Mouse (Mus musculus): ENCODE results near the gene Map4. TPM values are rescaled to one million over a fixed set of nuclear protein-coding genes. Genes with fewer than 3 reads are reported as not detected.
A peak's percentile ranks its signal among the peaks of the same experiment; 100 is the strongest.
"Not testable (repeated sequence)": the region's sequence is repeated elsewhere in the genome, so short reads cannot be mapped to it uniquely, and the experiment has no call there.

Map4 gene
- polyA plus RNA-seq, 1 experiment: 103 TPM

DNA sequence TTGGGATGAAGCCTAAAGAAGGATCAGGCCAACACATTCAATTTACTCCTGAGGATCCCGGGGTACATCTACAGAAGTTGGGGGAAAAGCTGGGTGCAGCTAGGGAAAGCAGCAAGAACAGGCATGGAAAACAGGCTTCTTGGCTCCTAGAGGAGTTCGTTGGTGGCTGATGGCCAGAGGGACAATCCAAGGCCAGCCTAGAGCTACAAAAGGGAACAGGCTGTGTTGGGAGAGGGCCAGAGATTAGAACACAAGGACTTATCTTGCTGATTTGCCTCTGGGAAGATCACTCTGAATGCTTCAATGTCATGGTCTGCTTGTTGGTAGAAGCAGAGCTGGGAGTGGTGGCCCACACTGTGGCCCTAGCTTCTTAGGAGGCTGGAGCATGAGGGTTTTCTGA lies 13.3 kb upstream of the Map4 start:
- DNase-seq (ENCODE audit: low read depth): no peak

DNA sequence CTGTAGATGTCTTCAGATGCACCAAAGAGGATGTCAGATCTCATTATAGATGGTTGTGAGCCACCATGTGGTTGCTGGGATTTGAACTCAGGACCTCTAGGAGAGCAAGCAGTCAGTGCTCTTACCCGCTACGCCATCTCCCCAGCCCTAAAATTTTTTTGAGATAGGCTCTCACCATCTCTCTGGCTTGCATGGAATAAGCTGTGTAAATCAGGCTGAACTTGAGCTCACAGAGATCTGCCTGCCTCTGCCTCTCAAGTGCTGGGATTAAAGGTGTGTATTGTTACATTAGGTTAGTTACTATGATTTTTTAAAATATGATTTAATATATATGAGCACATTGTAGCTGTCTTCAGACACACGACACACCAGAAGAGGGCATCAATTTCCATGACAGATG lies 2.1 kb upstream of the Map4 start:
- DNase-seq (ENCODE audit: low read depth): no peak

DNA sequence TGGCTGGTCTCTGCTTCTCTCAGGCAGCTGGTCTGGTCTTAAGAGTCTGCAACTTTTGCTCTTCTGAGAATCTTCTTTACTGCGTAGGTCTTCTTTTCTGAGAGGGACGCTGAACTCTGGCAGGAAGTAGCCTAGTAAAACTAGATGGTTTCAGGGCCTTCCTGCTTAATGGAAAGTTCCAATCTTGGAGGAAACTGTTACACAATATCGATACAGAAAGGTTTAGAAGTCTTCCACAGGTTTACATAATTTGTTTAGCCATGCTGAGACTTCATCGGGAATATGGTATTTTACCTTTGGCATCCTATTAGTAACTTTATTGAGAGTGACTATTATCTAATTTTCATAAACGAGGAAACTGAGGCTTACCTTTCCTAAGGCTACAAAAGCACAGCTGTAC lies 1.2 kb upstream of the Map4 start:
- no peak for DNase-seq (ENCODE audit: low read depth)

DNA sequence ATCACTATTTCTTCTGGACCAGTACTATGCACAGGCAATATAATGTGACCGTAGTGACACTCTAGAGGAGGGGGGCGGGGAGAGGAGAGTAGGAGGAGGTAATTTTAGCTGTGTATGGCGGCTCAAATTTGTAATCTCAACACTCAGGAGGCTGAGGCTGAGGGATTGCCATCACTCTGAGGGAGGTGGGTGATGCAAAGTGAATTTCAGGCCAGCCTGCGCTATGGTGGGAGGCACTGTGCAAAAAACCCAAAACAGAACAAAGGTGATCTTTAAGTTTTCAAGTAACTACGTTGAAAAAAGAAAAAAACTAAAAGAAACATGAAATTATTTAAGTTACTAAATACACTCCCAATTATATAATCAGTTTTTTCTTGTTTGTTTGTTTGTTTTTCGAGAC lies 508 bp upstream of the Map4 start:
- DNase-seq (ENCODE audit: low read depth): no peak

DNA sequence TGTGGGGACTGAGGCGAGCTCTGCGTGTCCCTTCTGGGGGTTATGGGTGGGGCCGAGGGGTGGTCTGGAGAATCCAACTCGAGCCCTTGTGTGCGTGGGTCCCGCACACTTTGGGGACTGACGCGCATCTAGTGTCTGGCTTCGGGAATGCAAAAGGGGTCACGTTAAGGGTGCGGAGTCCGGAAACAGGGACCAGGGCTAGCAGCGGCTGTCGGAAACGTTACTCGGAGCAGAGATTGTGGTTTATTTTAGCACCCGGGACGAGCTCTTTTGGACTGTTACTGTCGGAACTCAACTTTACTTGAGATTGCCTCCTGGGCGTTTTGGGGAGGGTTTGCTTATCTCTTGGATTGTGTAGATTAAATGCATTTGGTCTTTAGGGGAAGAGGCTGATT lies 1.1 kb downstream of the Map4 start:
- no peak for DNase-seq (ENCODE audit: low read depth)

DNA sequence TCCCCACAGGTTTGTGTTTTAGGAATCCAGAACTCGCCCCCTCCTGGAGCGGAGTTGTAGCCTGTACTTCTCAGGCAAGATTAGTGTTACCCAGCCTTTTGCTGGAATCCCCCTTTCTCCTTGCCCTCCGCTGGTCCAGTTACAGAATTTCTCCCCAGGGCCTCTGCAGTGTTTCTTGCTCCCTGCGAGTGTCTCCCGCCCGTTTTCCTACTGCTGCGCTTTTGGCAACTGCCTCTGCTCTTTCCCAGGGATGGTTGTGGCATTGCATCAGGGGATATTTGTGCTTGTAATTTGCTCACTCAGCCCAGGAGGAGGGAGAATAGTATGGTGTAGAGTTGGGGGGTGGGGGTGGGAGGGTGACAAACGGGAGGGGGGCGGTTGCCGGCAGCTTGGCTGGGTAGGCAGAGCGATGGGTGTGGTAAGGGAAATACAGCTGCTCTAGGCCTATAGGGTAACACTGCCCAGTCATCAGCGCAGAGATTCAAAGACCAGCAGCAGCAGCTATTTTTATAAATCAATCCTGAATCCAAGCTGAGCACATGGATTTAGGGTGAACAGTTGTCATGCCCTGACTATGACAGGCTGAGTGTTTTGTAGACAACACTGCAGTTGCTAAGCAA lies 1.6 kb downstream of the Map4 start:
- DNase-seq (ENCODE audit: low read depth): no peak

DNA sequence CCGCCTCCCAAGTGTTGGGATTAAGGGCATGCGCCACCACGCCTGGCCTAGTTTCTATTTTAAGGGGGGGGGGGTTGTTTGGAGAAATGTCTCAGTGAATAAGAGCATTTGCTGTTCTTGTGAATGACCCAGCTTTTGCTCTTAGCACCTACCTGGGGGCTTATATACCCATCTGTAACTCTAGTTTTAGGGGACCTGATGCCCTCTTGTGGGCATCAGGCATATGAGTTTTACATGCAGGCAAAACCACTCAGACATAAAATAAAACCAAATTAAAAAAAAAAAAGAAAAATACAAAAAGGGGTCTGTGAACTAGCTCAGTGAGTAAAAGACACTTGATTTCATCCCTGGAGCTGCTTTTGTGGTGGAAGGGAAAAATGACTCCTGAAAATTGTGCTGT lies 8.1 kb downstream of the Map4 start:
- no peak for DNase-seq (ENCODE audit: low read depth)

DNA sequence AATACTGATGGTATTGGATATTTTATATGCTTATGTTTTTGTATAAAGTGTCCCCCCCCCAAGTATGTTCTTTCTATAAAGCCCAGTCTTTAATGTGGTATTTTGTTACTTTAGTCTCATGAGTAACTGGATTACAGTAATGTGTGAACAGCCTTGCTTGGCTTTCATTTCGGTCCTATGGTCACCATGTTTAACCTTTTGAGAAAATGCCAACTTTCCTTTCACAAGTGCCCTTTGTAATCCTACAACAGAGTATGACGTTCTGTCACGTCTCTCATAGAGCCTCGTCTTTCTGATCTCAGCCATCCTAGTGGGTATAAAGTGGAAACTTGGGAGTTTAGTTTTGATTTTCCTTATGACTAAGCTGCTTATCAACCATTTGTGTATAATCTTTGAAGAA lies 11.5 kb downstream of the Map4 start:
- DNase-seq (ENCODE audit: low read depth): no peak

DNA sequence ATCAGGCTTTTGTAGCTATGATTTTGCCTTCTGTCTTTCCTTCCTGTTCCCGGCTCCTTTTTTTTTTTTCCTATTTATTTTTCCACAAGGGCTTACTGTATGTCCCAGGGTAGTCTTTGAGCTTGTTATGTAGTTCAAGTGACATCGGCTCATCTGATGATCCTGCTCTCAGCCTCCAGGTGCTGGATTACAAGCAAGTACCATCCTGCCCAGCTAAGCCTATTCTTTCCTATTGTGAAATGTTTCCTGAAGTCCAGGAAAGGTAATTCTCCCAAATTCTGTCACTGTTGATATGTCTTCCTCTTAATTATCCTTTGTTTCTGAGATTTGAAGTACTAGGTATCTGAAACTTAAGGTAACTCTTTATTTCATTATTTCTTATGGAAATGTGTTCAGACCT lies 13.5 kb downstream of the Map4 start:
- peak; percentile 77 for DNase-seq (ENCODE audit: low read depth)

DNA sequence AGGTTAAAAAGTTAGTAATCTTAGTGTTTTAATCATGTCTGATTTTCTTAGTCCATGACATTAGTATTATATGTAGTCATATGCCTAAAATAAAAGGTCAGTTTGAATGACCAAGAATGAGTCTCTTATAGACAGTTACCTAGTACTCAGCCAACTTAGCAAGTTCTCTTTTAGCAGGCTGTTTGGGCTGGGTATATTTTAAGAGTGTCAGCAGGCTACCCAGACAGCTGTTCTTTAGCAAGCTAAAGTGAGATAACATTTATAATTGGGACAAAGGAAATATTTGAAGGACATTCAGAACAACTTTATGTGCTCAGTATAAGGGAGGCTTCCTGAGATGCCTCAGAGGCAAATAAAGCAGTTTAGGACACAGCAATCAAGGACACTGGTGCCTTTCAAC lies 17.3 kb downstream of the Map4 start:
- DNase-seq (ENCODE audit: low read depth): no peak

DNA sequence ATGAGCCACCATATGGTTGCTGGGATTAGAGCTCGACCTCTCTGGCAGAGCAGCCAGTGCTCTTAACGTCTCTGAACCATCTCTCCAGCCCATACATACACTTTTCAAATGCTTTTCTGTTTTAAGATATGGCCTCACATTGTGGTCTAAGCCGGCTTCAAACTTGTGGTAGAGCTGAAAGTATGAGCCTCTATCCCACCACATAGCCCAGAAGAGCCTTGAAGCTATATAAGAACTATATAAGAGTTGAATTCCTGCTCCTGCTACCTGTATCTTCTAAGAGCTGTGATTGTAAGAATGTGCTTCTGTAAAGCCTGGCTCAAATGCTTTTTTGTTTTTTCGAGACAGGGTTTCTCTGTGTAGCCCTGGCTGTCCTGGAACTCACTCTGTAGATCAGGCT lies 18.5 kb downstream of the Map4 start:
- no peak for DNase-seq (ENCODE audit: low read depth)

DNA sequence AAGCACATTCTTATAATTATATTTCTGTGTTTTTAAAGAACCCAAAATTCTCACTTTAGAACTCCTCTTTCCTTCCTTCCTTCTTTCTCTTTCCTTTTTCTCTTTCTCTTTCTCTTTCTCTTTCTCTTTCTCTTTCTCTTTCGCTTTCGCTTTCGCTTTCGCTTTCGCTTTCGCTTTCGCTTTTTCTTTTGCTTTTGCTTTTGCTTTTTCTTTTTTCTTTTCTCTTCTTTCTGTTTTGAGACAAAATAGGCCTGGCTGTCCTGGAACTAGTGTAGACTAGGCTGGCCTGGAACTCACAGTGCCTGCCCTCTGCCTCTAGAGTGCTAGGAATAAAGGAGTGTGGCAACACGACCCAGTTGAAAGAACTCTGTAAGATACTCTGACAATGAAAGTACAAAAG lies 22.3 kb downstream of the Map4 start:
- no peak for DNase-seq (ENCODE audit: low read depth)

DNA sequence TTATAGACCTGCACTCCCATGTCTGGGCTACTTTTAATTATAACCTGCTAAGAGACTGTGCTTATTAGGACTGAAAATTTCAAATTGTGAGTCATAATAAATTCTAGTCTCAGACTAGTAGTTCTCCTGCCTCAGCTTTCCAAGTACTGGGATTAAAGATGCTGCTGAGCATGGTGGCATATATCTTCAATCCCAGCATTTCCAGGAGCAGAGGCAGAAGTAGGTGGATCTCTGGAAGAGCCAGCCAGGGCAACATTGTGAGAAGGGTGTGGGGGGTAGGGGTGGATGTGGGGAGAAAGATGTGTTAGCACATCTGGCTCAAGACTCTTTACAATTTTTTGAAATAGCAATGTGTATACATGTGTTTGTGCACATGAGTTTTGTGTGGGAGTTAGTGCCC lies 23.4 kb downstream of the Map4 start:
- no peak for DNase-seq (ENCODE audit: low read depth)

DNA sequence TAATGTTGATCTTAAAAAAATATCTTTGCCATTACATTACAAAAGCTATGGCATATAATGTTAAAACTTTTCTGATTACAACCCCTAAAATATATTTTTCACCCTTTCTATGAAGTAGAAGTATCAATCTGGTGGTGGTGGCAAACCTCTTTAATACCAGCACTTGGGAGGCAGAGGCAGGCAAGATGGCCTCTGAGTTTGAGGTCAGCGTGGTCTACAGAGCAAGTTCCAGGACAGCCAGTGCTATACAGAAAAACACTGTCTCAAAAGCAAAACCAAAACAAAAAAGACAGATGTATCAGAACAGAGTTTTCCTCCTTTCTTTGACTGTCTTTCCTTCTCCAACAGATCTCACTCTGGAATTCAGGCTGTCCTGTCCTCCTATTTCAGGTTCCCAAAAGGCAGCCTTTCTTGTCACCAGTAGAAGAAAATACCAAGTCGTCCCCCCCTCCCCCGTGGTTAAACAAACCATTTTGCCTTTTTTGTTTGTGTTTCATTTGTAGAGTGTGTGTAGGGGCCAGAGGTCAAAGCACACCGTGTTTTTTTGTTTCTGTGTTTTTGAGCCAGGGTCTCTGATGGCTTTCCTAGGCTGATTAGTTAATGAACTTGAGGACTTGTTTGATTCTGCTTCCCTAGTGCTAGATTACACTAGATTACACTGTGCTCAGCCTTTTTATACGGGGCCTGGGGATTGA lies 28.3 kb downstream of the Map4 start:
- no peak for DNase-seq (ENCODE audit: low read depth)

DNA sequence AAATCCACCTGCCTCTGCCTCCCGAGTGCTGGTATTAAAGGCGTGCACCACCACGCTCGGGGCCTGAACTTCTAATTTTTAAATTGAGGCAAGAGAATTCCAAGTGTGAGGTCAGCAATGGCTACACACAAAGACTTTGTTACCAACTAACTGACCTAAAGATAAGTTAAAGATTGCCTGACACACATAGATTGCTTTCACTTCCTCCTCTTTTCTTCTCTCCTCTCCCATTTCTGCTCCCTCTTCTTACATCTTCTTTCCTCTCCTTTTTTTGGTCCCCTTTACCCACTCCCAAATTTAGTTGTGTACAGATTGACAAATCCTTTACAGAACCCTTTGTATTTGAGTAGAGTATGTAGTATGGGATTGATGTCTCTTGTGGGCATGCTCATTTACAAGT lies 29.3 kb downstream of the Map4 start:
- DNase-seq (ENCODE audit: low read depth): no peak

DNA sequence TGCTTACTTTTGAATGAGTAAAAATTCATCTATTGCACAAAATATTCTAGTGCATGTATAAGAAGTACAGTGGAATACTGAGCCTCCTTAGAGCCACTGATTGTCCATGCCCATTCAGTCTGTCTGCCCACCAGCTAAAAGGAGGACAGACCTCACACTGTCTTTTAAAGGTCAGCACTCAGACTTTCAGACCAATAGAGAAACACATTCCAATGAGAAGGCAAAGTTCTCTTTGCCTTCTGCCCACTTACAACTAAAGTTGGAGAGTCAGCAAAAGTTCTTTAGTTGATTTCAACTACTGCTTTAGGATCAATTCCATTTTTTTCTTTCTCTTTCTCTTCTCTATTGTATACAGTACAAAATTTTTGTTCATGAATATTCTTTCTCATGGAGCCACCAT lies 33.5 kb downstream of the Map4 start:
- DNase-seq (ENCODE audit: low read depth): no peak

DNA sequence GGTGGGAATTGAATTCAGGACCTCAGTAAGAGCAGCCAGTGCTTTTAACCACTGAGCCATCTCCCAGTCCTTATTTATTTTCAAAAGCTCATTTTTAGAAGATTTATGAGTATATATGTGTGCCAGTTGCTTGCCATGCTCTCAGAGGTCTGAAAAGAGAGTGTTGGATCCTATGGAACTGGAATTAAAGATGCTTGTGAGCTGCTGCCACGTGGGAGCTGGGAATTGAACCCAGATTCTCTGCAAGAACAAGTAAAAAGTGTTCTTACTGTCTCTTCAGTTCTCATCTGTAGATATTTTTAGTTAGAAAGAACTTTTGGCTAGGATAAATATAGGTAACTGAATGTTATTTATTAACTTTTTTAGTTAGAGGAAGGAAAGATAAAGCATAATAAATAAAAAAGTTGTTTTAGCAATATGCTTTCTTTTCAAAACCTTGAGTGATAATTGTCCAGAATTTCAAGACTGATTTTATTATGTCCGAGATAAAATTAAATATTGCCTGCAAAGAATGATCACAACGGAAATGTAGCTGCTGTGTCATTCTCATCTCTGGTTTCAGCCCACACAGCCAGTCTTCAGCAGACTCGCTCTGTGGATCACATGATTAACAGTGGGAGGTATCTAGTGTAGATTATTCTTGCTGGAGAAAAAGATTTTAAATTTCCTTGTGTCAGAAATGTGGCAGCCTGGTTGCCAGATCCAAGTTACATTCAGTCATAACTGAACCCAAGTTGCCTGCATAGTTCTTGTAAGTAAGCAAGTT lies 37.3 kb downstream of the Map4 start:
- no peak for DNase-seq (ENCODE audit: low read depth)

DNA sequence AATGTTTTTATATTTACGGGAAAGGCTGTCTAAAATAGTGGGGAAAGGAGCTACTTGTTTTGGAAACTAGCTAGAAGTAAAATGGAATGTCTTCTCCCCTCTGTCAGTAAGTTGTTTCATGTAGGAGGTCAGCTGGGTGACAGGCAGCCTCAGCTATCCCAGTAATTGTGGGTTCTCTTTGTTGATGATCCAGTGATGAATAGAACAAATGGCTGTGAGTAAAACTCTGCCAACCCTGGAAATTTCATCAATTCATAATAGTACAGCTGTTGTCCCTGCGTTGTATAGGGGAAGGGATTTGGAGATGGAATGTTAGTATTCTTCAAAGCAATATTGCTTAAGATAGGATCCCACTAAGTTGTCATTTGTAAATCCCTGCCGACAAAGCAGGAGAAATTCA lies 37.9 kb downstream of the Map4 start:
- DNase-seq (ENCODE audit: low read depth): no peak

DNA sequence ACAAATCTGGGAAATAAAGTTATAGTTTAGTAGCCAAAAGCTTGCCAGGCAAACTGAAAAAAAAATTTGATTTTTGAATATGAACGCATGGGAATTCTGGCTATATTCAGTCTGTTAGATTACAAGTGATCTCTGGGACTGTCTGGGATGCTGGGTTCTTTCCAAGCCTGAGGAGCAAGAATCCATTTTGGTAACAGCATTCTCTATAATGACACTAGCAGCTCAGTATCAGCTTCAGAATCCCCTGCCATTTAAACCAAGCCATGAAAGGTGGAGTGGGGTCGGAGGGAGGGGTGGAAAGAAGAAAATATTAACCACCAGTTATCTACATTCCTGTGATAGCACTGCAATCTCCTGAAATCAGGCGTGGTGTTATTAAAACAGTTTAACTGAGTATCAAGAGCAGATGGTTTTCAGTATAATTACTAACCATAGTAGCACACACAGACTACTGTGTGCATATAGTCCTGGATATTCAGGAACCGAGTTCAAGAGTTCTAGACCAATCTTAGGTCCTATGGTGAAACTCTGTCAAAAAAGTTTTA lies 38.6 kb downstream of the Map4 start:
- DNase-seq (ENCODE audit: low read depth): no peak

DNA sequence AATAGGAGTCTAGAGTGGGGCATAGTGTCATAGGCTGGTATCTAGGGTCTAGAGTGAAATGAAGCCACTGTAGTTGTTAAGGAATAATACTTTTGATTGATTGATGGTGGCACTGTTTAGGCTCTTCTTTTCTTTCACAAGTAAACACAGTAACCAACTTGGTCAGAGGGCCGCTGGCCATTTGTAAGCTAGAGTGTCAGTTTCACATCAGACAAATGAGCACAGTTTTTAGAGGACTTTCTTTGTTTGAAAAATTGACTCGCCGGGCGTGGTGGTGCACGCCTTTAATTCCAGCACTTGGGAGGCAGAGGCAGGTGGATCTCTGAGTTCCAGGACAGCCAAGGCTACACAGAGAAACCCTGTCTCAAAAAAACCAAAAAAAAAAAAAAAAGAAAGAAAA lies 40.5 kb downstream of the Map4 start:
- not testable (repeated sequence) for DNase-seq (ENCODE audit: low read depth)

DNA sequence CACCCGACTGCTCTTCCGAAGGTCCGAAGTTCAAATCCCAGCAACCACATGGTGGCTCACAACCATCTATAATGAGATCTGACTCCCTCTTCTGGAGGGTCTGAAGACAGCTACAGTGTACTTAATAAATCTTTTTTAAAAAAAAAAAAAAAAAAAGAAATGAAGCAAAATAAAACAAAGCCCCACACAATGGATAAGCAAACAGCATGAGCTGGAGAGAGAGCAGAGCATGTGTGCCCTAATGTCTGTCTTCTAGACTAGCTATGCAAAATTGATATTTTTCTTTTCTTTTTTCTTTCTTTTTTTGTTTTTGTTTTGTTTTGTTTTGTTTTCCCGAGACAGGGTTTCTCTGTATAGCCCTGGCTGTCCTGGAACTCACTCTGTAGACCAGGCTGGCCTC lies 49.0 kb downstream of the Map4 start:
- DNase-seq (ENCODE audit: low read depth): not testable (repeated sequence)

DNA sequence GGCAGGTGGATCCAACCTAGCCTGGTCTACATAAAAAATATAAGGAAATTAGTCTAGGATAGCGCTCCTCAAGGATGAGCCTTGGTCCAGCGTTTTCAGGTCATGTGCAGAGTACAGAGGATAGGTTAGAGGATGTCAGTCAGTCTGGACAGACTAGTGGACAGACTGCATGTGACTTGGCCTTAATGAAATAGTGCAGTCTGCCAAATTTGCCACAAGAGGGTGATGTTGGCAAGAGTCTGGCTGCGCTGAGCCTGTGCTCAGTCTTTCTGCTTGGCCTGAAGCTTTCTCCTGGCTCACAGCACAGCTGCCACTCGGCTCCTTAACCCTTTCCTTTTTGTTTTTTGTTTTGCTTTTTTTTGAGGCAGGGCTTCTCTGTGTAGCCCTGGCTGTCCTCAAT lies 54.2 kb downstream of the Map4 start:
- DNase-seq (ENCODE audit: low read depth): no peak

DNA sequence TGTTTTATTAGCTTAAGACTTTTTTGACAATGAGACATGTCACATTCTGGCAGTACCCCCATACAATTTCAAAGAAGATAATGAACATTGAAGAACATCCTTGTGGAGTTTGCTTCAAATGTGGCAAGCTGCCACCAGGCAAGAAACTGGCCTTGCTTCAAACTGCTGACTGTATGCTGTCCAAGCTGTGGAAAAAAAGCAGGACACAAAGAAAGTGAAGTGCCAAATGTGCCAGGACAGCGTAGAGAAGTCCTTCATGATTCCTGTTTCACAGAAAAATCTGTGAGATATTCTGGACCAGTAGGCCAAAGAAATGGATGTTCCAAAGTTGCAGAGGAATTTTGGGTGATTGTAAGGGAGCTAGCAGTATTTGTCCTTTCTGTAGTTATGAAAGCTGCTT lies 57.8 kb downstream of the Map4 start:
- no peak for DNase-seq (ENCODE audit: low read depth)

Measured in gonadal fat pad, adult 2 months (tissue).